Mouse (Mus musculus) ES-CJ7 (cell line): ENCODE results near the gene Abhd2.
A peak's percentile ranks its signal among the peaks of the same experiment; 100 is the strongest.

Experiments used
- DNase-seq: peaks from one replicate; pipeline ENCODE4 v3.0.0; 2011; ENCODE audit warnings: low read depth, low spot score

The Abhd2 gene

GRCm38 (mm10) chr7:79293605-79294232 lies 20.7 kb downstream of the Abhd2 start:
- DNase-seq: no peak

- no peak for DNase-seq
These were observed 21.5 kb downstream of the Abhd2 start for GRCm38 (mm10) chr7:79294449-79294980.

GRCm38 (mm10) chr7:79295196-79295826 lies 22.3 kb downstream of the Abhd2 start:
- no peak for DNase-seq

- DNase-seq: peak; percentile 85
These were observed 25.7 kb downstream of the Abhd2 start for GRCm38 (mm10) chr7:79298681-79299080.

GRCm38 (mm10) chr7:79299548-79299947 lies 26.5 kb downstream of the Abhd2 start:
- DNase-seq: no peak

- DNase-seq: no peak
These were observed 27.6 kb downstream of the Abhd2 start for GRCm38 (mm10) chr7:79300432-79301151.

GRCm38 (mm10) chr7:79302145-79302544 lies 29.1 kb downstream of the Abhd2 start:
- DNase-seq: no peak

GRCm38 (mm10) chr7:79302586-79302985 lies 29.6 kb downstream of the Abhd2 start:
- no peak for DNase-seq

- no peak for DNase-seq
These were observed 30.3 kb downstream of the Abhd2 start for GRCm38 (mm10) chr7:79303183-79303761.

GRCm38 (mm10) chr7:79308455-79309030 lies 35.5 kb downstream of the Abhd2 start:
- no peak for DNase-seq

- DNase-seq: no peak
These were observed 36.5 kb downstream of the Abhd2 start for GRCm38 (mm10) chr7:79309247-79310190.

GRCm38 (mm10) chr7:79310191-79310555 lies 37.2 kb downstream of the Abhd2 start:
- no peak for DNase-seq

- DNase-seq: no peak
These were observed 38.5 kb downstream of the Abhd2 start for GRCm38 (mm10) chr7:79311420-79311988.

- no peak for DNase-seq
These were observed 39.2 kb downstream of the Abhd2 start for GRCm38 (mm10) chr7:79312246-79312645.

GRCm38 (mm10) chr7:79313519-79314059 lies 40.6 kb downstream of the Abhd2 start:
- DNase-seq: no peak

GRCm38 (mm10) chr7:79314517-79314916 lies 41.5 kb downstream of the Abhd2 start:
- no peak for DNase-seq

GRCm38 (mm10) chr7:79315149-79315548 lies 42.1 kb downstream of the Abhd2 start:
- no peak for DNase-seq

- DNase-seq: no peak
These were observed 43.2 kb downstream of the Abhd2 start for GRCm38 (mm10) chr7:79316069-79316695.

- DNase-seq: no peak
These were observed 44.6 kb downstream of the Abhd2 start for GRCm38 (mm10) chr7:79317576-79317975.
